Mouse (Mus musculus): ENCODE results near the gene Rapgef5. TPM values are rescaled to one million over a fixed set of nuclear protein-coding genes. Genes with fewer than 3 reads are reported as not detected.
A peak's percentile ranks its signal among the peaks of the same experiment; 100 is the strongest.

The Rapgef5 gene
- polyA plus RNA-seq, 2 experiments from 2014 or later, result 1.3 to 2.3 TPM

DNA sequence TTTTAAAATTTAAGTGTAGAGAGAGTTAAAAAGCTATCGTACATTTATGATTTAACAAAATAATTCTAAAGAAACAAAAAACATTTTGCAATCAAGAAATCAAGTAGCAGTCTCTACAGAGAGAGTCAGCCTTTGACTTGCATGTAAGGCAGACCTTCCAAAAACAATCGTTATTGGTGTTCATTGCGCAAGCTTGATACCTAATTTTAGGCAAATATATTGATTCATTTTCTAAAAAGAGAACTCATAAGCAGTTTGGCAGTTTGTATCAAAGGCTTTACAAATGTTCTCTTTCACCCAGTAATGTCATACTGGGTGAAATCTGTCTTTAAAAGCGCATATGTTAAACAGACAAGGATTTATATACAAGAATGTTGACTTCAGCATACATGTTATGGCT is 208.7 kb downstream of the Rapgef5 start:
- ATAC-seq, result no peak

DNA sequence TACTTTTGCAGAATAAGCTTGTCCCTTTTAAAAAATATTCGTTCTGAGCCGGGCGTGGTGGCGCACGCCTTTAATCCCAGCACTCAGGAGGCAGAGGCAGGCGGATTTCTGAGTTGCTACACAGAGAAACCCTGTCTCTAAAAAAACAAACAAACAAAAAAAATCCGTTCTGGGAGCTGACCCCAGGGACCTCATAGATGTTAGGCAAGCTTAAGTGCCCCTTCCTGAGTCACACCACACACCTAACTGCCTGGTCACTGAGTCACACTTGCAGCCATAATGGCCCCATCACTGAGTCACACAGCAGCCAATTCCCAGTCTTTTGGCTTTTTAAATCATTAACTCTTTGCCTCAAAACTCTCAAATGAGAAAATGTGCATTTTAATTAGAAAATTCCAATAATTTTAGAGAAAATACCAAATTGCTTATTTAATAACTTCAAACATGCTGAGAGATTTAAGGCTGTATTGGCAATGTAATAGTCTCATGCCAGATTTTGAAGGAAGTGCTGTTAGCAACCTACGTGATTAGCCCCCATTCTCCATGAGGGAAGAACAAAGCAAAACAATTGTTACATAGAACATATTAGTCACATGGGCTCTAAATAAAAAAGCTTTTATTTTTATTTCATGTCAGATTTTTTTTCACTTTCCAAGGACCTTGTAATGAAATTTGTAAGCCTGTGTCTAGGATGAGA is 211.3 kb downstream of the Rapgef5 start:
- ATAC-seq, result no peak

- no peak for ATAC-seq
These were observed 211.9 kb downstream of the Rapgef5 start for GRCm38 (mm10) chr12:117728178-117728611.

GRCm38 (mm10) chr12:117733611-117734010 is 217.3 kb downstream of the Rapgef5 start:
- ATAC-seq, result no peak

DNA sequence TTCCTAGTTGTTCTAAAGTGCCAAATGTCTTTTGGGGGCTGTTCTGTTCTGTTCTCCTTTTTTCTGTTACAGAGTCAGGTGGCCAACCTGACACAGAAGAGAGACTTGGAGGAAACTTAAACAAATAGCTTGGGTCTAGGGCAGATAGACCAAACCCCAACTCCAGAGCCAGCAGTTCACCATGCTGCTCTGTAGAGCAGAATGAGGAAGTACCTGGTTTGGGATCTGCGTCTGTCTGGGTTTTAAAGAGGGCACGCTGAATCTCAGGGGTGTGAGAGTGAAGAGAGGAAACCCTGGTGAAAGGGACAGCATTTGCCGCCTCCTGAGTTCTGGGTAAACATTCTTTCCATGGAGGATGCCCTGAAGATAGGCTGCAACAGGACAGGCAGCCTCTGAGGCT is 219.9 kb downstream of the Rapgef5 start:
- no peak for ATAC-seq

DNA sequence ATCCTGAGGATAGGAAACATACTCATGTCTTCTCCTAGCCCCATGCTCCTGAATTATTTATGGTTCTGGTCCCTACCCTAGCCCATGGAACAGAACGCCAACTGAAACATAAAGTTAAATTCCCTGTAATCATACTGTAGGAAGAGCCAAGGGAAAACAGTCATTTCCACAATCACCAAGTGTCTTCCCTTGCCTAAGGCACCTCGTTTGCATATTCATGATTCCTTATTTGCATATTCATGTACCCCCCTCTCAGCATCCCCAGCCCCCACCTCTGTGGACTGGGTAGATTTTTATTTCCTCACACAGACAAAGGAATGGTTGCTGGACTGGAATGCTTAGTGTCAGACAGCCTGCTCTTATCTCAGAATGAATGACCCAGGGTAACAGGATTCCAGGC is 220.6 kb downstream of the Rapgef5 start:
- ATAC-seq, result no peak

DNA sequence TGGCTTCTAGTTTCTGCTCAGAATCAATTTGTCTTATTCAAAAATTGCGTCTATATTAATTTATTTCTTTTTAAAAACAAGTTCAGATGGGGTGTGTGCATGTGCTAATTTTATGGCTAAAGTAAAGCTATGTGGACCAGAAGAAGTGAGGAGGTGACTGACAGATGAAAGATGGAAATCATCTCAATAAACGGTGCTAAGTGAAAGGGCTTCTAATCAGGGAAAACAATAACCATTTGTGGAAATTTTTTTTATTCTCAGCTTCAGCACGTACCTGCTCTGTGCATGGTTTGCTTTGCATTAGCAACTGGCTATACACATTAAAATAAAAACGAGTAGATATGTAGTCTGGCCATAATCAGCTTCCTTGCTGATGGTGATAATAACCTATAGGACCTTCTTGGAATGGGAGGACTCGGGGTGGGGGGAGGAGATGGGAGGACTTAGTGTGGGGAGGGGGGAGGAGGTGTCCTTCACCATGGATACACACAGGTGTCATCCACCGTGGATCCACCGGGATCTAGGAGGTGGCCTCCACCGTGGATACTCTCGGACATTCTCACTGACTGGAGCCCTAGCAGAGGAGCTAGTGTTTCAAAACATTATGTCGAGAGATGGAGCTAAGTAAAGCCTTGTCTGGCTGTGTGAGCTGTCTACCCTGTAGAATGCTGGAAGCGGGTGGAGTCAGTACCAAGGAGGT is 221.2 kb downstream of the Rapgef5 start:
- ATAC-seq, result no peak

- no peak for ATAC-seq
These were observed 226.2 kb downstream of the Rapgef5 start for GRCm38 (mm10) chr12:117742487-117742886.

- ATAC-seq, result no peak
These were observed 228.6 kb downstream of the Rapgef5 start for GRCm38 (mm10) chr12:117744580-117745483.

DNA sequence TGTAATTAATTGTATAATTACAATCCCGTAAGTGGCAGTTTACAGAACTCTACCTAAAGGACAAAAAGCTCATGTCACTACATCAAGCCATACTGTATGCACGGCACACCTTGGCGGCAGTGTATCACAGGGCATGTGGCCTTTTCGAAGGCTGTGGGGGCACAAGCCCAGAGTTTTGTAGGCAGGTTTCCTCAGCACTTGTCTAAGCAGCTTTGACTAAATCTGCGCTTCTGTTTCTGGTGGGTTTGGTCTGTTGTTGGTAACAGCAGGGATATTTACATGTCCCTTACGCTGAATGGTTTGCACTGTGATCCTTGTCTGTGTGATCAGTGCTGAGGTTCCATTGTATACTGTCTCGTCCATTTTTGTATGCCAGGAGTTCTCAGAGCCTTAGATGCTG is 230.3 kb downstream of the Rapgef5 start:
- ATAC-seq, result no peak

- no peak for ATAC-seq
These were observed 234.8 kb downstream of the Rapgef5 start for GRCm38 (mm10) chr12:117751045-117751444.

- no peak for ATAC-seq
These were observed 235.5 kb downstream of the Rapgef5 start for GRCm38 (mm10) chr12:117751520-117752383.

- peak; percentile 71 for ATAC-seq
These were observed 239.7 kb downstream of the Rapgef5 start for GRCm38 (mm10) chr12:117756010-117756409.

- ATAC-seq, result no peak
These were observed 244.1 kb downstream of the Rapgef5 start for GRCm38 (mm10) chr12:117760373-117760772.

DNA sequence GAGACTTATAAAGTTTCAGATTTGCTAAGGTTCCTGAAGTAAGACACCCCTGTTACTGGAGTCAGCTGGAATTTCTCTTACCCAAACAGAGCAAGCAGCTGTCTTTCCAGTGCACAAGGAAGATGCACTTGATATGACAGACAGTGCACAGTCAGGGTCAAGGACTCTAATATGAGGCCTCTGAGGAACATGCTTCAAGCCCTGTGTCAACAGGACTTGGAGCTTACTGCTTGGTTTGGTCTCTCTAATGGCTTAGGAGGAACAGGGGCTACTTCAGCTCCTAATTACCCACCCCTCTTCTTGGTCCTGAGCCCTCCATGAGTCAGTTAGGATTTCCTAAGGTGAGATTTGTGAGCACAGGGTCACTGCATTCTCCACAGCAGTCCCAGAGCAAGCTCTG is 244.6 kb downstream of the Rapgef5 start:
- ATAC-seq, result no peak

- ATAC-seq, result peak; percentile 87
These were observed 245.4 kb downstream of the Rapgef5 start for GRCm38 (mm10) chr12:117761698-117762097.

DNA sequence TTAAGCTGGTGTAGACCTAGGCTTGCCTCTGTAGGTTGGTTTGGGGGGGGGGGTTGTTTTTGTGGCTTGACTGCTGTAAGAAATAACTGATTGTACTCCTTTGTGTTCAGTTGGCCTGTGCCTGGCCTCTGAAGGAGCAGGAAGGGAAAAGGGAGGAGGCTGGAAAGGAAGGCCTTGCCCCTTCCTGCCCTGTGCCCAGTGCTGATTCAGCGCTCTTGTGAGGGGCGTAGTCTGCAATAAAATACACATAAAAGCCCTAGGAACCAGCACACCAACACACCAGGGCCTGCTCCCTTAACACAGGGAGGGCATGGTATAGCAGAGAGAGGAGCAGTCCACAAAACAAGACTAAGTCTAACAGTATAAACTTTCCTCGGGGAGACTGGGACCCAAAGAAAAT is 247.0 kb downstream of the Rapgef5 start:
- no peak for ATAC-seq

GRCm38 (mm10) chr12:117764839-117765238 is 248.6 kb downstream of the Rapgef5 start:
- ATAC-seq, result peak; percentile 81

DNA sequence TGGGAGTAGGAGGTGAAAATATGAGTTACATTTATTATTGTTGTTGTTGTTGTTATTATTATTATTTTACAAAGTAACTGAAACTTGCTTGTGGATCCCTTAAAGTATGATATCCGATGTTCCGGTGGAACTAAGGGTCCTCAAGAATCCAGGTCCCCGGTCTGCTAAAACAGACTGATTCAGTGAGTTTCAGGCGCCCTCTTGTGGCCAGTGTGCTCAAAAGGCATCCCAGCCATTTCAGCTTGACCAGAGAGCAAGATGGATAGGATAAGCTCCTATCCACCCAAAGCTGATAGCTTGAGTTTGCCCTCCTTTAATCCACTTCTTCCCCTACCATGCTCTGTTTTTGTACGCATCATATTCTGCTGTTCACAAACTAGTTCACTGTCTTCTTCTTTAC is 252.8 kb downstream of the Rapgef5 start:
- ATAC-seq, result no peak

DNA sequence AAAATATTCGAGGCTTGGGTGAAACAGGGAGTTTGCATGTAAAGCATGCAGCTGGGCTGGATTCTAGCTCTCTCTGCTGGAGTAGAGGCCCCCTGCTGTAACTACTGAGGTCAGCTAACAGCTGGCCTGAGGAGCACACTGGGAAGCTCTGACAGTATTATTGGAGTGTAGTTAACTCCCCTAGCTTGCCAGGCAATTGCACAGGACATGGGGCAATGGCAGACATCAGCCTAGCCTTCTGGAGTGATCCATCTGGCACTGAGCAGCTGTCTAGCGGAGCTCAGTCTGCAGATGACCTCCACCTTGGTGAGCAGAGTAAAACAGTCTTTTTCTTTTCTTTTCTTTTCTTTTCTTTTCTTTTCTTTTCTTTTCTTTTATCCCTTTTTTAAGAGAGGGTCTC is 253.9 kb downstream of the Rapgef5 start:
- ATAC-seq, result no peak

GRCm38 (mm10) chr12:117771156-117771555 is 254.9 kb downstream of the Rapgef5 start:
- no peak for ATAC-seq

GRCm38 (mm10) chr12:117772638-117773037 is 256.4 kb downstream of the Rapgef5 start:
- ATAC-seq, result peak; percentile 71
